Mouse (Mus musculus) adrenal gland, postnatal 25 days (tissue): ENCODE results near the gene Gpt2. TPM values are rescaled to one million over a fixed set of nuclear protein-coding genes. Genes with fewer than 3 reads are reported as not detected.

Experiments used
- total RNA-seq: library from RNA; stranded (reverse); gene quantifications from 2 replicates; pipeline ENCODE4 v1.2.3, GENCODE M21; 2021

Gene Gpt2
- total RNA-seq, 1 experiment from 2014 or later: 253 TPM

Other genes starting within 250 kb of the Gpt2 start
- gene Orc6, start 192.9 kb upstream of the Gpt2 start, total RNA-seq: 20.9 and 23.6 TPM in 2 replicates
- 98.9 and 99.7 TPM in 2 replicates for gene Vps35, start 192.8 kb upstream of the Gpt2 start, total RNA-seq
- 0.61 TPM in 1 of 2 replicates, not detected in the other for gene Mylk3, start 106.2 kb upstream of the Gpt2 start, total RNA-seq
- gene 4921524J17Rik, start 59.7 kb upstream of the Gpt2 start, total RNA-seq: 29.9 and 58.2 TPM in 2 replicates
- gene Dnaja2, start 62.8 kb downstream of the Gpt2 start, total RNA-seq: 140 and 166 TPM in 2 replicates
- 3.9 and 5.0 TPM in 2 replicates for gene Neto2, start 208.3 kb downstream of the Gpt2 start, total RNA-seq